ENCODE assay signal across 8 mouse cellular contexts in the genomic region with DNA sequence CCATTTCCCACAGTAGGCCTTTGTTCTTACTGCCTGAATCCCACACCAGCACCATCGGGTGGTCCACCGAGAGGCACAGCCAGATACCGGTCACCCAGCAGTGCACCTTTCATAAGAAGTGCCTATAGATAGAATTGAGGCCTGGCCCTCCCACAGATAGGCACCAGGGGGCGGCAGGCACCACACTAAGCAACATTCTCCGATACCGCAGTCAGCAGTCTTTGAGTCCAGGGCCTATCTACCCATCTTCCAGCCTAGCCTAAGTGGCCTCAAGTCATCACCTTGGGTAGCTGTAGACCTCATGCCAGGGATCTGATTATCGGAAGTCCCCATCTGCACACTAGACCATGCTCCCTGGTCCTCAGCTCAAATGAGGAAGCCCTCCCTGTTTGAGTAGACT. TPM values are rescaled to one million over a fixed set of nuclear protein-coding genes. Genes with fewer than 3 reads are reported as not detected.
DNase-seq lines count a peak whose midpoint lies in the region; ATAC-seq and TF ChIP-seq lines count a peak whose summit lies in the region.

No protein-coding gene starts in this region.

- H3K4me2 ChIP-seq in liver, postnatal 0 days (ENCODE audit: low read depth, low read length) = no peak overlapping the region
- no peak overlapping the region for H3K4me2 ChIP-seq in neural tube, embryonic 14.5 days (ENCODE audit: low read depth, low read length)

- DNase-seq in 3T3-L1 (ENCODE audit: low read depth, low spot score) (peak; percentile 49), ES-CJ7 (ENCODE audit: low read depth, low spot score) (peak; percentile 51)
- peak; percentile 46 to 62 for DNase-seq in heart, postnatal 14 days
- peak; percentile 56 to 80 for DNase-seq in layer of hippocampus, adult 8-10 months (ENCODE audit: low spot score in 2 of 2)
- peak; percentile 62 for DNase-seq in liver, postnatal 0 days
- no peak for DNase-seq in yolk sac, embryonic 10.5 days (ENCODE audit: low spot score)

- H3K4me1 ChIP-seq in liver, postnatal 0 days (ENCODE audit: insufficient read depth) = 0 out of 2 replicates have a peak, but pooled peaks cover 2% of the 10 kb centered on the region
- H3K4me1 ChIP-seq in neural tube, embryonic 14.5 days (ENCODE audit: control insufficient read depth, insufficient read depth, low read length) = peaks cover 4% of the 10 kb centered on the region; the same call in 1 of the 2 replicates

- ATAC-seq in common myeloid progenitor, adult 5-6 weeks (replicated peaks; ENCODE audit: low read depth, poor library complexity, severe bottlenecking) = peak; percentile 69
- peak; percentile 64; the same call in 1 of the 2 replicates for ATAC-seq in liver, postnatal 0 days
- peak; percentile 62 for ATAC-seq in neural tube, embryonic 14.5 days (ENCODE audit: low read depth)

- H3K36me3 ChIP-seq in liver, postnatal 0 days (replicated peaks; ENCODE audit: insufficient read depth, low read length) = peaks cover 49% of the 10 kb centered on the region
- peaks cover 41% of the 10 kb centered on the region for H3K36me3 ChIP-seq in neural tube, embryonic 14.5 days (ENCODE audit: control insufficient read depth, insufficient read depth, low read length)

- intact Hi-C loops in heart, postnatal 14 days (cut with DNase I) = loop anchor here (5.0 kb wide), 1 partner anchor 86 kb away; the partner anchor contains the start of gene Pex10

- no peak overlapping the region for H3K9ac ChIP-seq in liver, postnatal 0 days (replicated peaks)
- H3K9ac ChIP-seq in neural tube, embryonic 14.5 days (replicated peaks; ENCODE audit: low read depth, low read length) = no peak overlapping the region

- H3K9me3 ChIP-seq in liver, postnatal 0 days (ENCODE audit: low read length) = no peaks in the 10 kb centered on the region
- no peaks in the 10 kb centered on the region for H3K9me3 ChIP-seq in neural tube, embryonic 14.5 days (ENCODE audit: control insufficient read depth, low read length)

- TF ChIP-seq EP300 in liver, postnatal 0 days (IDR thresholded peaks at IDR 0.05; ENCODE audit: low read depth) = no peak

- no peak overlapping the region for H3K4me3 ChIP-seq in liver, postnatal 0 days (ENCODE audit: low read depth, low read length)
- H3K4me3 ChIP-seq in neural tube, embryonic 14.5 days (ENCODE audit: low read depth, low read length) = no peak overlapping the region

- peak; percentile 77 for TF ChIP-seq CTCF in liver, postnatal 0 days (IDR thresholded peaks at IDR 0.05; ENCODE audit: low read depth)

- H3K27me3 ChIP-seq in liver, postnatal 0 days (ENCODE audit: insufficient read depth, low read length) = 0 out of 2 replicates have a peak, but pooled peaks cover 4% of the 10 kb centered on the region
- 0 out of 2 replicates have a peak, but pooled peaks cover 4% of the 10 kb centered on the region for H3K27me3 ChIP-seq in neural tube, embryonic 14.5 days (ENCODE audit: control insufficient read depth, insufficient read depth, low read length)

- WGBS in liver, postnatal 0 days (ENCODE audit: insufficient replicate concordance) = 31% methylated on average over 7 of the region's 7 CpGs
- WGBS in neural tube, embryonic 14.5 days = 54% methylated on average over 7 of the region's 7 CpGs

- no peak overlapping the region for H3K27ac ChIP-seq in liver, postnatal 0 days (ENCODE audit: low read depth)
- no peak overlapping the region for H3K27ac ChIP-seq in neural tube, embryonic 14.5 days (ENCODE audit: low read depth, low read length)

RNA-seq across cellular contexts. Expression of gene Pank4, which starts 17.6 kb away (rescaled TPM):
- total RNA-seq in common myeloid progenitor, adult 5-6 weeks (2017) = 15.0 and 35.5 TPM in 2 replicates
- total RNA-seq in heart, postnatal 14 days (2021) = 10 to 100 TPM; 38.3 to 41.0 TPM
- 10 to 100 TPM; 34.4 to 46.8 (median 42.3) TPM for total RNA-seq in layer of hippocampus, adult 8-10 months (2022)
- 10.9 and 11.4 TPM in 2 replicates for polyA plus RNA-seq in liver, postnatal 0 days (2015; fragmentation: Nextera tagmentation; extraction: Ambion mirVana)
- 36.1 and 37.3 TPM in 2 replicates for polyA plus RNA-seq in neural tube, embryonic 14.5 days (2014; fragmentation: Nextera tagmentation; extraction: Ambion mirVana)

RNA-seq across cellular contexts. Expression of gene Hes5, which starts 20.8 kb away (rescaled TPM):
- total RNA-seq in common myeloid progenitor, adult 5-6 weeks (2017) = not detected in 2 replicates
- not detected for total RNA-seq in heart, postnatal 14 days (2021)
- total RNA-seq in layer of hippocampus, adult 8-10 months (2022) = 10 to 100 TPM; 15.1 to 33.7 (median 22.6) TPM
- 0.15 and 0.21 TPM in 2 replicates for polyA plus RNA-seq in liver, postnatal 0 days (2015; fragmentation: Nextera tagmentation; extraction: Ambion mirVana)
- 40.9 and 60.1 TPM in 2 replicates for polyA plus RNA-seq in neural tube, embryonic 14.5 days (2014; fragmentation: Nextera tagmentation; extraction: Ambion mirVana)

RNA-seq across cellular contexts. Expression of gene Tnfrsf14, which starts 53.2 kb away (rescaled TPM):
- total RNA-seq in common myeloid progenitor, adult 5-6 weeks (2017) = 45.4 and 71.6 TPM in 2 replicates
- total RNA-seq in heart, postnatal 14 days (2021) = 1 to 10 TPM; 4.1 to 5.6 TPM
- total RNA-seq in layer of hippocampus, adult 8-10 months (2022) = 1 to 10 TPM; 1.6 to 5.2 (median 3.8) TPM
- 17.2 and 20.0 TPM in 2 replicates for polyA plus RNA-seq in liver, postnatal 0 days (2015; fragmentation: Nextera tagmentation; extraction: Ambion mirVana)
- not detected in 2 replicates for polyA plus RNA-seq in neural tube, embryonic 14.5 days (2014; fragmentation: Nextera tagmentation; extraction: Ambion mirVana)

Comparison
In these comparisons a context has a peak if more than half of its experiments do, and no peak if none do; other contexts are left out.
1. RNA of gene Hes5, which starts 20.8 kb away (total RNA-seq): 15.1 to 33.7 TPM in layer of hippocampus, adult 8-10 months; not detected in heart, postnatal 14 days and not detected in common myeloid progenitor, adult 5-6 weeks; every median in the first group is over 10 times any median in the second.
2. Peak in every context shown above with its lines, with median percentiles within 50 percentile points of each other: ATAC-seq.